Mouse (Mus musculus): ENCODE measurements around the gene Oxct2b. TPM values are rescaled to one million over a fixed set of nuclear protein-coding genes. Genes with fewer than 3 reads are reported as not detected.

Gene Oxct2b
- total and polyA plus RNA-seq, 2 experiments from 2014 or later, result not detected

GRCm38 (mm10) chr4:123121286-123121685, 5.2 kb downstream of the Oxct2b start:
- ATAC-seq (ENCODE audit: insufficient read depth, low read depth) (no peak), DNase-seq (ENCODE audit: low spot score) (no peak)
- H3K9me3 ChIP-seq (replicated peaks; ENCODE audit: control insufficient read depth, low read length), result no peaks in the 10 kb centered on the region
- H3K9ac ChIP-seq (replicated peaks; ENCODE audit: low read depth, low read length), result no peak overlapping the region
- WGBS, result 82% methylated on average over 2 of the region's 2 CpGs
- H3K4me1 ChIP-seq (ENCODE audit: control insufficient read depth, insufficient read depth), result no peaks in the 10 kb centered on the region
- TF ChIP-seq CTCF (IDR thresholded peaks at IDR 0.05; ENCODE audit: low read depth), result no peak
- TF ChIP-seq EP300 (IDR thresholded peaks at IDR 0.05; ENCODE audit: low read depth), result no peak
- peaks cover 12% of the 10 kb centered on the region for H3K36me3 ChIP-seq (replicated peaks; ENCODE audit: control insufficient read depth, insufficient read depth, low read length)
- no peak overlapping the region for H3K4me3 ChIP-seq (ENCODE audit: low read depth, low read length)
- H3K27me3 ChIP-seq (ENCODE audit: control insufficient read depth, insufficient read depth, low read length), result peaks cover 9% of the 10 kb centered on the region; the same call in 1 of the 2 replicates
- no peak overlapping the region for H3K4me2 ChIP-seq (ENCODE audit: low read depth, low read length)
- no peak overlapping the region for H3K27ac ChIP-seq (ENCODE audit: low read depth)

- Histone ChIP-seq H3K4me1 (ENCODE audit: control insufficient read depth, insufficient read depth) (no peaks in the 10 kb centered on the region), H3K27ac (ENCODE audit: low read depth) (no peak overlapping the region), H3K9ac (replicated peaks; ENCODE audit: low read depth, low read length) (no peak overlapping the region), H3K4me2 (ENCODE audit: low read depth, low read length) (no peak overlapping the region), H3K4me3 (ENCODE audit: low read depth, low read length) (no peak overlapping the region), H3K27me3 (ENCODE audit: control insufficient read depth, insufficient read depth, low read length) (no peaks in the 10 kb centered on the region), H3K36me3 (replicated peaks; ENCODE audit: control insufficient read depth, insufficient read depth, low read length) (peaks cover 62% of the 10 kb centered on the region), H3K9me3 (replicated peaks; ENCODE audit: control insufficient read depth, low read length) (no peaks in the 10 kb centered on the region)
- ATAC-seq (ENCODE audit: insufficient read depth, low read depth) (no peak), DNase-seq (ENCODE audit: low spot score) (no peak)
- 91% methylated on average over 7 of the region's 7 CpGs for WGBS
- TF ChIP-seq CTCF (IDR thresholded peaks at IDR 0.05; ENCODE audit: low read depth) (no peak), EP300 (IDR thresholded peaks at IDR 0.05; ENCODE audit: low read depth) (no peak)
Observed at GRCm38 (mm10) chr4:123126626-123127025, 10.6 kb downstream of the Oxct2b start.

- ATAC-seq (ENCODE audit: insufficient read depth, low read depth) (no peak), DNase-seq (ENCODE audit: low spot score) (no peak)
- H3K27ac ChIP-seq (ENCODE audit: low read depth), result no peak overlapping the region
- no peaks in the 10 kb centered on the region for H3K27me3 ChIP-seq (ENCODE audit: control insufficient read depth, insufficient read depth, low read length)
- 84% methylated on average over 4 of the region's 4 CpGs for WGBS
- TF ChIP-seq CTCF (IDR thresholded peaks at IDR 0.05; ENCODE audit: low read depth), result no peak
- no peak for TF ChIP-seq EP300 (IDR thresholded peaks at IDR 0.05; ENCODE audit: low read depth)
- H3K4me1 ChIP-seq (ENCODE audit: control insufficient read depth, insufficient read depth), result no peaks in the 10 kb centered on the region
- no peaks in the 10 kb centered on the region for H3K9me3 ChIP-seq (replicated peaks; ENCODE audit: control insufficient read depth, low read length)
- peaks cover 66% of the 10 kb centered on the region for H3K36me3 ChIP-seq (replicated peaks; ENCODE audit: control insufficient read depth, insufficient read depth, low read length)
- no peak overlapping the region for H3K4me2 ChIP-seq (ENCODE audit: low read depth, low read length)
- H3K9ac ChIP-seq (replicated peaks; ENCODE audit: low read depth, low read length), result no peak overlapping the region
- no peak overlapping the region for H3K4me3 ChIP-seq (ENCODE audit: low read depth, low read length)
Observed at GRCm38 (mm10) chr4:123127051-123127450, 11.0 kb downstream of the Oxct2b start.

GRCm38 (mm10) chr4:123137551-123137950, 21.5 kb downstream of the Oxct2b start:
- DNase-seq (ENCODE audit: low spot score) (no peak), ATAC-seq (ENCODE audit: insufficient read depth, low read depth) (no peak)
- TF ChIP-seq CTCF (IDR thresholded peaks at IDR 0.05; ENCODE audit: low read depth) (no peak), EP300 (IDR thresholded peaks at IDR 0.05; ENCODE audit: low read depth) (no peak)
- Histone ChIP-seq H3K9ac (replicated peaks; ENCODE audit: low read depth, low read length) (no peak overlapping the region), H3K36me3 (replicated peaks; ENCODE audit: control insufficient read depth, insufficient read depth, low read length) (peaks cover 41% of the 10 kb centered on the region), H3K9me3 (replicated peaks; ENCODE audit: control insufficient read depth, low read length) (no peaks in the 10 kb centered on the region), H3K4me1 (ENCODE audit: control insufficient read depth, insufficient read depth) (peaks cover 11% of the 10 kb centered on the region), H3K27ac (ENCODE audit: low read depth) (no peak overlapping the region), H3K4me3 (ENCODE audit: low read depth, low read length) (no peak overlapping the region), H3K4me2 (ENCODE audit: low read depth, low read length) (no peak overlapping the region), H3K27me3 (ENCODE audit: control insufficient read depth, insufficient read depth, low read length) (no peaks in the 10 kb centered on the region)
- 84% methylated on average over 3 of the region's 3 CpGs for WGBS

GRCm38 (mm10) chr4:123139513-123140154, 23.6 kb downstream of the Oxct2b start, which contains the start of gene Ppie:
Gene Ppie (minus strand): TSS chr4:123139951.
- H3K9ac ChIP-seq (replicated peaks; ENCODE audit: low read depth, low read length), result peak within 1 kb of the TSS; percentile 23
- peaks cover 22% of the 10 kb centered on the region for H3K36me3 ChIP-seq (replicated peaks; ENCODE audit: control insufficient read depth, insufficient read depth, low read length)
- H3K4me2 ChIP-seq (ENCODE audit: low read depth, low read length), result peak within 1 kb of the TSS; percentile 67
- peak within 1 kb of the TSS; percentile 66 for H3K4me3 ChIP-seq (ENCODE audit: low read depth, low read length)
- H3K27me3 ChIP-seq (ENCODE audit: control insufficient read depth, insufficient read depth, low read length), result no peaks in the 10 kb centered on the region
- H3K27ac ChIP-seq (ENCODE audit: low read depth), result peak within 1 kb of the TSS; percentile 89
- DNase-seq (ENCODE audit: low spot score) (peak; percentile 90), ATAC-seq (ENCODE audit: insufficient read depth, low read depth) (peak; percentile 97)
- H3K4me1 ChIP-seq (ENCODE audit: control insufficient read depth, insufficient read depth), result peaks cover 11% of the 10 kb centered on the region
- no peaks in the 10 kb centered on the region for H3K9me3 ChIP-seq (replicated peaks; ENCODE audit: control insufficient read depth, low read length)
- WGBS, result under 1% methylated on average over 34 of the region's 34 CpGs
- TF ChIP-seq EP300 (IDR thresholded peaks at IDR 0.05; ENCODE audit: low read depth), result no peak
- TF ChIP-seq CTCF (IDR thresholded peaks at IDR 0.05; ENCODE audit: low read depth), result 0 out of 2 replicates have a peak, but pooled peaks have one; percentile 12

Measured in heart, postnatal 0 days (tissue).